Mouse (Mus musculus): ENCODE measurements around the gene Adra2c.

Adra2c gene

GRCm38 (mm10) chr5:35278019-35278418, at the start of gene Adra2c:
Gene Adra2c, plus strand, starts transcription at chr5:35278319.
- in situ Hi-C loops (cut with MseI, MboI) = no loop called here

- in situ Hi-C loops (cut with MseI, MboI) = no loop called here
Observed at GRCm38 (mm10) chr5:35233142-35233541, 45.0 kb upstream of the Adra2c start.

- in situ Hi-C loops (cut with MseI, MboI) = no loop called here
Observed at GRCm38 (mm10) chr5:35237757-35238156, 40.4 kb upstream of the Adra2c start.

- in situ Hi-C loops (cut with MseI, MboI) = no loop called here
Observed at GRCm38 (mm10) chr5:35238627-35239026, 39.5 kb upstream of the Adra2c start.

GRCm38 (mm10) chr5:35241556-35241955, 36.6 kb upstream of the Adra2c start:
- in situ Hi-C loops (cut with MseI, MboI) = no loop called here

GRCm38 (mm10) chr5:35244204-35244603, 33.9 kb upstream of the Adra2c start:
- in situ Hi-C loops (cut with MseI, MboI) = no loop called here

- in situ Hi-C loops (cut with MseI, MboI) = no loop called here
Observed at GRCm38 (mm10) chr5:35245555-35246273, 32.4 kb upstream of the Adra2c start.

GRCm38 (mm10) chr5:35254964-35255716, 23.0 kb upstream of the Adra2c start:
- in situ Hi-C loops (cut with MseI, MboI) = no loop called here

GRCm38 (mm10) chr5:35263716-35264115, 14.4 kb upstream of the Adra2c start:
- in situ Hi-C loops (cut with MseI, MboI) = no loop called here

GRCm38 (mm10) chr5:35267486-35267885, 10.6 kb upstream of the Adra2c start:
- in situ Hi-C loops (cut with MseI, MboI) = no loop called here

GRCm38 (mm10) chr5:35275356-35275755, 2.8 kb upstream of the Adra2c start:
- in situ Hi-C loops (cut with MseI, MboI) = no loop called here

- in situ Hi-C loops (cut with MseI, MboI) = no loop called here
Observed at GRCm38 (mm10) chr5:35278741-35279695, 899 bp downstream of the Adra2c start.

- in situ Hi-C loops (cut with MseI, MboI) = no loop called here
Observed at GRCm38 (mm10) chr5:35279696-35280001, 1.5 kb downstream of the Adra2c start.

- in situ Hi-C loops (cut with MseI, MboI) = no loop called here
Observed at GRCm38 (mm10) chr5:35280002-35280782, 2.1 kb downstream of the Adra2c start.

GRCm38 (mm10) chr5:35280783-35281165, 2.7 kb downstream of the Adra2c start:
- in situ Hi-C loops (cut with MseI, MboI) = no loop called here

GRCm38 (mm10) chr5:35285281-35285680, 7.2 kb downstream of the Adra2c start:
- in situ Hi-C loops (cut with MseI, MboI) = no loop called here

GRCm38 (mm10) chr5:35286190-35286589, 8.1 kb downstream of the Adra2c start:
- in situ Hi-C loops (cut with MseI, MboI) = no loop called here

GRCm38 (mm10) chr5:35299621-35300020, 21.5 kb downstream of the Adra2c start:
- in situ Hi-C loops (cut with MseI, MboI) = no loop called here

- in situ Hi-C loops (cut with MseI, MboI) = no loop called here
Observed at GRCm38 (mm10) chr5:35304191-35304590, 26.1 kb downstream of the Adra2c start.

GRCm38 (mm10) chr5:35305332-35305731, 27.2 kb downstream of the Adra2c start:
- in situ Hi-C loops (cut with MseI, MboI) = no loop called here

- in situ Hi-C loops (cut with MseI, MboI) = no loop called here
Observed at GRCm38 (mm10) chr5:35306692-35307091, 28.6 kb downstream of the Adra2c start.
